Mouse (Mus musculus): ENCODE results near the gene Coro7. TPM values are rescaled to one million over a fixed set of nuclear protein-coding genes. Genes with fewer than 3 reads are reported as not detected.
A peak's percentile ranks its signal among the peaks of the same experiment; 100 is the strongest.
"Not testable (repeated sequence)": the region's sequence is repeated elsewhere in the genome, so short reads cannot be mapped to it uniquely, and the experiment has no call there.

Gene Coro7
- polyA plus RNA-seq, 1 experiment from 2014 or later: 23.3 TPM

DNA sequence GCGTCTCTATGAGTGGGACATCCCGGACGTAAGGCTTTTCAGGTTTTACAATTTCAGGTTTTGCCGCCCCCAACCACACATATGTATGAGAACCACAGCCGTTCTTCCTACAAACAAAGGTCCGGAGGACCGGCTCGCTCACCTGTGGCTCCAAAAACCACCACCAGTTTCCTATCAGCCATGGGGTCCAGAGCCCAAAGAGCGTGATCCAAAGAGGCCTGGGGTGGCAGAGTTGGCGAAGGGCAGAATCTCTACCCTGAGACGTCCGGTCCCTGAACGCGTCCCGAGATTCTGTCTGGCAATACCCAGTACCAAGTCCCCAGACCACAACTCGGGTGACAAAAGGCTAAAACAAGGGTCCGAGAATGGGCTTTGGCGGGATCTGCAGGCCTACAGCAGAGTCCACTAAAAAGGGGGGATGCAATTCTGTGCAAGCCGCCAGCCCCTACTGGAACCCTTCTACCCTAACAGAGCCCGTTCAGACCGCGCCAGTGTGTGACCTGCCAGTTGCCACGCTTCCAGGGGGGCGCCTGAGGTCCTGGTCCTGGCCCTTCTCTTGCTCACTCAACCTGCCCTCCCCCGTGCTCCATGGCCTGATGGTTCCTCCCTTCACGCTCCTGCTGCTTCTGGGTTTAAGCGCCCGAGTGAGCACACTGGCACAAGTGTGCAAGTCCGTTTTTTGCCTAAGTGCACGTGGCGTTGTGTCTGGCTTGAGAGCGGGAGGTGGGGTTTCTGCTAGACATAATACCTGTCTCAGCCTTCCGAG, 39.4 kb upstream of the Coro7 start, which contains the start of gene Nmral1:
Gene Nmral1, minus strand, starts transcription at position 604 of the 766 bp plus-strand sequence.
- Histone ChIP-seq H3K4me1 (ENCODE audit: control insufficient read depth, insufficient read depth, low read length) (peaks cover 10% of the 10 kb centered on the region), H3K4me2 (ENCODE audit: low read length) (peak within 1 kb of the TSS; percentile 65), H3K4me3 (replicated peaks; ENCODE audit: low read depth, low read length) (peak within 1 kb of the TSS; percentile 66), H3K27me3 (ENCODE audit: control insufficient read depth, insufficient read depth, low read length) (no peaks in the 10 kb centered on the region), H3K9ac (replicated peaks; ENCODE audit: low read length) (peak within 1 kb of the TSS; percentile 66), H3K9me3 (ENCODE audit: control insufficient read depth, low read length) (no peaks in the 10 kb centered on the region), H3K36me3 (ENCODE audit: control insufficient read depth, insufficient read depth, low read length) (peaks cover 23% of the 10 kb centered on the region), H3K27ac (replicated peaks; ENCODE audit: low read depth, low read length) (peak within 1 kb of the TSS; percentile 89)
- 14% methylated on average over 33 of the region's 33 CpGs for WGBS
- ATAC-seq (ENCODE audit: low FRiP score, low TSS enrichment): peak; percentile 87
- peak; percentile 84 for DNase-seq

DNA sequence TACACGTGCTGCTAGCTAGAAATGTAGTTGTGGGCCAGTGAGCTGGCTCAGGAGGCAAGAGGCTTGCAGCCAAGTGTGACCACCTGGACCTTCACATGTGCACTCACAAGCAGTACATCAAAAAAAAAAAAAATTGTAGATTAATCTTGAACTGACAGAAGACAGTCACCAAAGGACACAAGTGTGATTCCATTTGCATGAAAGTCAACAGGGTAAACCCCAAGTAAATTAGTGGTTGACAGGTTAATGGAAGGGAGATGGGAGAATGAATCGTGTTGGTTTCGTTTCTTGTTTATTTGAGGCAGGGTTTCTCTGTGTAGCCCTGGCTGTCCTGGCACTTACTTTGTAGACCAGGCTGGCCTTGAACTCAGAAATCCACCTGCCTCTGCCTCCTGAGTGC, 38.3 kb upstream of the Coro7 start:
- peak overlapping the region; percentile 65 for H3K4me2 ChIP-seq (ENCODE audit: low read length)
- no peak overlapping the region; the same call in 1 of the 2 replicates for H3K9ac ChIP-seq (replicated peaks; ENCODE audit: low read length)
- H3K4me3 ChIP-seq (replicated peaks; ENCODE audit: low read depth, low read length): peak overlapping the region; percentile 66
- H3K4me1 ChIP-seq (ENCODE audit: control insufficient read depth, insufficient read depth, low read length): peaks cover 10% of the 10 kb centered on the region
- H3K9me3 ChIP-seq (ENCODE audit: control insufficient read depth, low read length): no peaks in the 10 kb centered on the region
- ATAC-seq (ENCODE audit: low FRiP score, low TSS enrichment) (no peak), DNase-seq (no peak)
- peaks cover 31% of the 10 kb centered on the region for H3K36me3 ChIP-seq (ENCODE audit: control insufficient read depth, insufficient read depth, low read length)
- WGBS: 70% methylated on average over 3 of the region's 3 CpGs
- H3K27ac ChIP-seq (replicated peaks; ENCODE audit: low read depth, low read length): no peak overlapping the region
- no peaks in the 10 kb centered on the region for H3K27me3 ChIP-seq (ENCODE audit: control insufficient read depth, insufficient read depth, low read length)

DNA sequence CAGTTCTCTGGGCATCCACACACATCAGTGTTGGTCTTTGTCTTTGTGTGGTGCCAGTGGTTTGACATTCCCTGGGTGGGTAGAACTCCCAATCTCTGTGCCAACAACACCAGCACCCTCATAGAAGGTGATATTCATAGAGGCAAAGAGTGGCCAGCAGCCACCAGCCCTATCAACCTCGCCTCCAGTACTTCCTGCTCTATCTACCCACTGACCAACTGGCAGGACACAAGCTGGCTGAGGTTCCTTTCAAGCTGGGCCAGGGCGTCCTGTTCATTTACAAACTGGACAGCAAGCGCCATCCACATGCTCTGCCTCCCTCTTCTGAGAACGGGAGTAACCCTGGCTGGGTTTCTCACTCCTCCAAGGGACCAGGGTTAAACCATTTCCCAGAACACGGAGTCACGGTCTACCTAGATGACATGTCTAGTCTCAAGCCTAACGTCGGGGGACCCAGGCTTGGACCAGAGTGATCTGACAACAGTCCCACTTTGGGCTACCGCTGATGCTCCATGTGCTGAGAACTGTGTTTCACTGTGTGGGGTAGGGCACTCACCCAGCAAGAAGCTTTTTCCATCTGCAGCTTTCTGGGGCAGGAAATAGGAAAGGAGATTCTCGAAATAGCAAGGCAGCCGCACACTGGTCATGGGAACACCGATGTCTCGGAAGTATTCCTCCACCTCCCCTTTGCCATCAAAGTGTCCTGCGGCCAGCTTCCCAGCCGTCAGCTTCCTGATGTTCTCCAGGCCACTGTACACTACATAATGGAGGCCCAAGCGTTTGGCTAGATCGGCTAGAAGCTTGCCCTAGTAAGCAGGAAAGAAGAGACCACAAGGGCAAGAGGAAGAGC, 34.5 kb upstream of the Coro7 start:
- no peaks in the 10 kb centered on the region for H3K9me3 ChIP-seq (ENCODE audit: control insufficient read depth, low read length)
- no peak overlapping the region for H3K27ac ChIP-seq (replicated peaks; ENCODE audit: low read depth, low read length)
- DNase-seq (no peak), ATAC-seq (ENCODE audit: low FRiP score, low TSS enrichment) (no peak)
- no peaks in the 10 kb centered on the region for H3K27me3 ChIP-seq (ENCODE audit: control insufficient read depth, insufficient read depth, low read length)
- H3K4me2 ChIP-seq (ENCODE audit: low read length): no peak overlapping the region
- H3K9ac ChIP-seq (replicated peaks; ENCODE audit: low read length): no peak overlapping the region
- H3K36me3 ChIP-seq (ENCODE audit: control insufficient read depth, insufficient read depth, low read length): peaks cover 54% of the 10 kb centered on the region
- WGBS: 92% methylated on average over 17 of the region's 17 CpGs
- peaks cover 7% of the 10 kb centered on the region; the same call in 1 of the 2 replicates for H3K4me1 ChIP-seq (ENCODE audit: control insufficient read depth, insufficient read depth, low read length)
- no peak overlapping the region for H3K4me3 ChIP-seq (replicated peaks; ENCODE audit: low read depth, low read length)

DNA sequence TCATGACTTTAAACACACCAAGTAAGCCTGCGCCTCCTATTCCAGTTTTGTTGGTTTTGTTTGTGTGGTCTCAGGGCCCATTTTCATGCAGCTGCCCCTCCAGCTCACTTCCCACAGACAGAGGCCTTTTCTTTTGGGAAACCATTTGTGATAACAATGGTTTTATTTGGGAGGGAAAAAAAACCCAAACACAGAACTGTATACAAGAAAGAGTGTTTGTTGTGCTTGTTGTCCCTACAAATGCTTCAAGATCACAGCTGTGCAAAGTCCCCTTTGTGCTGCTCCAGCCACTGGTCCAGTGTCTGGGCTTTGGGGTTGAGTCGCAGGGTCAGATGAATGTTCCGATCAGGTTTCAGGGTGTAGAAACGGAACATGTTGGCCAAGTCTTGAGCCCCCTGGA, 31.6 kb upstream of the Coro7 start:
- H3K4me1 ChIP-seq (ENCODE audit: control insufficient read depth, insufficient read depth, low read length): no peaks in the 10 kb centered on the region
- H3K4me3 ChIP-seq (replicated peaks; ENCODE audit: low read depth, low read length): no peak overlapping the region
- H3K9ac ChIP-seq (replicated peaks; ENCODE audit: low read length): no peak overlapping the region
- H3K27ac ChIP-seq (replicated peaks; ENCODE audit: low read depth, low read length): no peak overlapping the region
- no peak overlapping the region for H3K4me2 ChIP-seq (ENCODE audit: low read length)
- peaks cover 82% of the 10 kb centered on the region for H3K36me3 ChIP-seq (ENCODE audit: control insufficient read depth, insufficient read depth, low read length)
- WGBS: 96% methylated on average over 4 of the region's 4 CpGs
- no peak for ATAC-seq (ENCODE audit: low FRiP score, low TSS enrichment)
- H3K27me3 ChIP-seq (ENCODE audit: control insufficient read depth, insufficient read depth, low read length): no peaks in the 10 kb centered on the region
- no peaks in the 10 kb centered on the region for H3K9me3 ChIP-seq (ENCODE audit: control insufficient read depth, low read length)
- no peak for DNase-seq

DNA sequence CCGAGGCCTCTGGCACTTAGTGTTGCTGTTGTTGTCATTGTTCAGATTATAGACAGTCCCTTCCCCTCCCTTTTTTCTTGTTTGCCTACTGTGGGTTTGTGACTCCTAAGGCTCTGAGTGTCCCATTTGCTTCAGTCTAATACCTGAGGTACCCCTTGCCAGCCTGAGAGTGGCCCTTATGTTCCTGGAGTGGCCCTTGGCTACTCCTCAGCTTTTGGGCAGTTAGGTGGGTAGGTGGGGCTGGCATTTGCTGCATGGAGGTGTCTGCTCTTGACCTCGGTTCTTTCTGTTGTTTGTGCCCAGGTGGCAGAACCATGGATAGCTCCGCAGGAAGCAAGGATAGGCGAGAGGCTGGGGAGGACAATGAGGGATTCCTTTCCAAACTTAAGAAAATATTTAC, 26.0 kb upstream of the Coro7 start:
- Histone ChIP-seq H3K4me3 (replicated peaks; ENCODE audit: low read depth, low read length) (no peak overlapping the region), H3K36me3 (ENCODE audit: control insufficient read depth, insufficient read depth, low read length) (peaks cover 83% of the 10 kb centered on the region), H3K9me3 (ENCODE audit: control insufficient read depth, low read length) (no peaks in the 10 kb centered on the region), H3K27ac (replicated peaks; ENCODE audit: low read depth, low read length) (no peak overlapping the region), H3K9ac (replicated peaks; ENCODE audit: low read length) (no peak overlapping the region), H3K4me2 (ENCODE audit: low read length) (no peak overlapping the region), H3K4me1 (ENCODE audit: control insufficient read depth, insufficient read depth, low read length) (no peaks in the 10 kb centered on the region), H3K27me3 (ENCODE audit: control insufficient read depth, insufficient read depth, low read length) (no peaks in the 10 kb centered on the region)
- 76% methylated on average over 4 of the region's 4 CpGs for WGBS
- no peak for ATAC-seq (ENCODE audit: low FRiP score, low TSS enrichment)
- DNase-seq: no peak

DNA sequence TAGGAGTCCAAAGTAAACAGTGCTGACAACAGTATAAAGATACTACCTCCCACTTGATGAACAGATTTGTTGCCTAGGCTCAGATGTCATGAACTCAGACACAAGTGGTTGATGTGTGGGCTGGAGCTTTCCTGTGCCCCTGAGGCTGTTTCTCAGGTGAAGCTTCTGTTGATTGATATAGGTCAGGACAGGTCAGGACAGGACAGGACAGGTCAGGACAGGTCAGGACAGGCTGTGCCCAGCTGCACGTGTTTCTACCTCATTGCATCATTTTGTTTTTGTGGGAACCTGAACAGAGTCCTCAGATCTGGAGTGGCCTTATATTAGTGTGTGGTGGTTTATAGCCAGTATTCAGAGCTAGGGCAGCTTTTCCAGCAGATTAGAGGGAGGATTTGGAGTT, 23.1 kb upstream of the Coro7 start:
- 73% methylated on average over 1 of the region's 1 CpGs for WGBS
- Histone ChIP-seq H3K27ac (replicated peaks; ENCODE audit: low read depth, low read length) (no peak overlapping the region), H3K36me3 (ENCODE audit: control insufficient read depth, insufficient read depth, low read length) (peaks cover 90% of the 10 kb centered on the region), H3K27me3 (ENCODE audit: control insufficient read depth, insufficient read depth, low read length) (no peaks in the 10 kb centered on the region), H3K9me3 (ENCODE audit: control insufficient read depth, low read length) (no peaks in the 10 kb centered on the region), H3K4me1 (ENCODE audit: control insufficient read depth, insufficient read depth, low read length) (no peaks in the 10 kb centered on the region), H3K9ac (replicated peaks; ENCODE audit: low read length) (no peak overlapping the region), H3K4me3 (replicated peaks; ENCODE audit: low read depth, low read length) (no peak overlapping the region), H3K4me2 (ENCODE audit: low read length) (no peak overlapping the region)
- no peak for DNase-seq
- no peak for ATAC-seq (ENCODE audit: low FRiP score, low TSS enrichment)

DNA sequence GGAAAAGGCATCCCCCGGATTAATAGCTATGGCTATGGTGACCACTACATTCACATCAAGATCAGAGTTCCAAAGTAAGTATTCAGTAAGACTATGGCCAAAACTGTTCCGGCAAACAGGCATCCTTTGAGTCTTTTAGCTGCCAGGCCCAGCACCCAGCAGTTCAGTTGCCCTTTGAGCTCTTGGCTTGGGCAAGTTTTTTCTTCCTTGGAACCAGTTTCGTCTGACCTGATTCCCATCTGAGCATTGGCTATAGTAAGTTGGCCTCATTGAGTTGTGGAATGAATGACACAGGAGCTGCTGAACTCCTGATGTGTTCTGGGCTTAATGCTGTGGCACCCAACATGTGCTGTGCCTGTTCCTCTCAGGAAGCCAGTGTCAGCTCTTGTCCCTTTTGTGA, 21.6 kb upstream of the Coro7 start:
- 98% methylated on average over 3 of the region's 3 CpGs for WGBS
- Histone ChIP-seq H3K36me3 (ENCODE audit: control insufficient read depth, insufficient read depth, low read length) (peaks cover 90% of the 10 kb centered on the region), H3K9ac (replicated peaks; ENCODE audit: low read length) (no peak overlapping the region), H3K27me3 (ENCODE audit: control insufficient read depth, insufficient read depth, low read length) (no peaks in the 10 kb centered on the region), H3K27ac (replicated peaks; ENCODE audit: low read depth, low read length) (no peak overlapping the region), H3K4me1 (ENCODE audit: control insufficient read depth, insufficient read depth, low read length) (no peaks in the 10 kb centered on the region), H3K4me3 (replicated peaks; ENCODE audit: low read depth, low read length) (no peak overlapping the region), H3K9me3 (ENCODE audit: control insufficient read depth, low read length) (no peaks in the 10 kb centered on the region), H3K4me2 (ENCODE audit: low read length) (no peak overlapping the region)
- DNase-seq (no peak), ATAC-seq (ENCODE audit: low FRiP score, low TSS enrichment) (no peak)

DNA sequence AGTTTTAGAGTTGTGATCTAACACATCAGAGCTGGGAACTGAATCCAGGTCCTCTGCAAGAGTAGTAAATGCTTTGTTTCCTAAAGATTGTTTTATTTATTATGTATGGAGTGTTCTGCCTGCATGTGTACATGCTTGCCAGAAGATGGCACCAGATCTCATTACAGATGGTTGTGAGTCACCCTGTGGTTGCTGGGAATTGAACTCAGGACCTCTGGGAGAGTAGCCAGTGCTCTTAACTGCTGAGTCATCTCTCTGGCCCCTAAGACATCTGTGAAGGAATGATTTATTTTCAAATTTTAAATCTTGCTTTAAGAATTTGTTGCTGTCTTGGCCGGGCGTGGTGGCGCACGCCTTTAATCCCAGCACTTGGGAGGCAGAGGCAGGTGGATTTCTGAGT, 9.8 kb upstream of the Coro7 start:
- H3K27me3 ChIP-seq (ENCODE audit: control insufficient read depth, insufficient read depth, low read length); H3K9ac ChIP-seq (replicated peaks; ENCODE audit: low read length); DNase-seq; ATAC-seq (ENCODE audit: low FRiP score, low TSS enrichment); H3K27ac ChIP-seq (replicated peaks; ENCODE audit: low read depth, low read length); H3K4me3 ChIP-seq (replicated peaks; ENCODE audit: low read depth, low read length); H3K9me3 ChIP-seq (ENCODE audit: control insufficient read depth, low read length); H3K4me2 ChIP-seq (ENCODE audit: low read length); H3K4me1 ChIP-seq (ENCODE audit: control insufficient read depth, insufficient read depth, low read length): not testable (repeated sequence)
- WGBS: 99% methylated on average over 4 of the region's 4 CpGs
- peaks cover 69% of the 10 kb centered on the region for H3K36me3 ChIP-seq (ENCODE audit: control insufficient read depth, insufficient read depth, low read length)
